Mouse (Mus musculus) NIH3T3 (cell line): Measurements from ENCODE around the gene Slain1.
"Not testable (repeated sequence)": the region's sequence is repeated elsewhere in the genome, so short reads cannot be mapped to it uniquely, and the experiment has no call there.

Experiments
- DNase-seq: peaks from one replicate; pipeline ENCODE4 v3.0.0-alpha.2; 2012; ENCODE audit warnings: low read depth

Gene Slain1

DNA sequence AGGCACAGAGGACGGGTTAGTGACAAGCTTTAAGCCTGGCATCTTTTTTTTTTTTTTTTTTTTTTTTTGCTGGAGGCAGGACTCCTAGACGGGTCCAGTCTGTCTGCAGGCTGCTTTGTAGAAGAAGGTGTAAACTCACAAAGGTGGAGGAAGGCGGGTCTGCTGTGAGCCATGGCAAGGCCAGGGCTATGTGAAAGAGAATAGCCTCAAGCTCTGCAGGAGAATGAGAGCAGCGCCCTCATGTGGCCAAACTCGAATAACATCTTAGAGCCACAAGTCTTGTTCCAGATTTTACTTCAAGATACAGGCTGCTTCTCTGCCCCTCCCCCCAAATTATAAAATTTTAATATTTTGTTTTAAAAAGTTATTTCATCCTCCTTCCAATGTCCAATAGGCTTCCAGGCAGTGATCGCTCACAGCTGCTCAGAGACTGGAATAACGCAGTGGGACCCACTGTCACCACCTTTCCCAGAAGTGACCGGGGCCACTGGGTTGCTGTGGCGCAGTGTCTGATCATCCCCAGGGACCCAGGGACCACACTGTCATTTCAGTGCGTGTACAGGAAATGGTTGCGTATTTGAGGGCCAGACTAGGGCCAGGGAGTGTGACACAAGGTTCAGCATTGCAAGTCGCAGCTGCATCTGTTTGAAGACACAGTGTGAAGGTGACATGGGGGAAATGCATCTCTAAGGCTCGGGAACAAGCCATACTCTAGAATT lies 70.8 kb downstream of the Slain1 start:
- peak; percentile 45 for DNase-seq

DNA sequence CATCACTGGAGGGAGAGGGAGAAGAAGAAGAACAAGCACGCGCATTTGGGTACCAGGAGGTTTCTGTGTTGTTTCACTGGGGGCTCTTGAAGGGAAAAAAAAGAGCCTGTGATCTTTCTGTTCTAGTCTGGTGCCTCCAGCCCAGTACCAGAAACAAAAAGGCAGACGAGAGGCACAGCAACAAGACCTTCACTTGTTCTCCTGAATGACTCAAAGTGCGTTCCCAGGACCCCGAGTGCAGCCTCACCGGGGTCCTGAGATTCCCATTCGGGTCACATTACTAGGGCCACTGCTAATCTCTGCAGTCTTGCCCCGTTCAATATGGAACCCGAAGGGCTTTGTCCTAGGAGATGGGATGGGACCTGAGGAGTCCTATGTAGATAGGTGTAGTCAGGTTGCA lies 73.3 kb downstream of the Slain1 start:
- DNase-seq: no peak

DNA sequence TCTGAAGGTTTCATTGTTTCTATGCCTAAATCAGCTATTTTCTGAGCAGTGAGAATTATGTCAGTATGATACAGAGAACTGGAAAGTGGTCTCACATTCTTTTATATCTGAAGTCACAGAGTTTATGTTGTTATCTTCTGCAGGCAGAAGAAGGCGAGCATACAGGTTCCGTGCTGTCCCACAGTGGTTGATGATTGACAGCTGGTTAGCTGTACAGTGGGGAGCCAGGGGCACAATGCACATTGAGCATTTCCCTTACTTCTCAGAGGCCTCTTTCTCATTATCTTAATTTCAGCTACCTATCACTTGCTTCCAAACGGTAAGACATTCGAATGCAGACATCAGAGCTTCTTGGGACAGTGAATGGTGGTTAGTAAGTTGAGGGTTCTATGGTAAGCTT lies 73.8 kb downstream of the Slain1 start:
- no peak for DNase-seq

DNA sequence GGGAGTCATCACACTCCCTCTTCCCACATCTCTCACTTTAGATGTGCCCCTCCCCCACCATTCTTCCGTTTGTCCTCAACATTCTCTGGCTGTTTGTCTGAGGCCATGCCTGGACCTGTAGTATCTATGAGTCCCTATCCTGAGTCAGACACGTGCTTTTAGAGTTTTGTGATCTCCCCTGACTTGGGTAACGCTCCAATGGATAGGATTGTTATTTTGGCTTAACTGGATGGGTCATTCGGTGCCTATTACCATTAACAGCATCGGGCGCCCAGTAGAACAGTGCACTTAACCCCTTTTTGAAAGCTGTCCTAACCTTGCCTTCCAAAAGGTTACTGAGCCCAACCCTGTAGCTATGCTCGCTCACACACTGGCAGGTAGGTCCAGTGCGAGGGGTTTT lies 78.5 kb downstream of the Slain1 start:
- no peak for DNase-seq

DNA sequence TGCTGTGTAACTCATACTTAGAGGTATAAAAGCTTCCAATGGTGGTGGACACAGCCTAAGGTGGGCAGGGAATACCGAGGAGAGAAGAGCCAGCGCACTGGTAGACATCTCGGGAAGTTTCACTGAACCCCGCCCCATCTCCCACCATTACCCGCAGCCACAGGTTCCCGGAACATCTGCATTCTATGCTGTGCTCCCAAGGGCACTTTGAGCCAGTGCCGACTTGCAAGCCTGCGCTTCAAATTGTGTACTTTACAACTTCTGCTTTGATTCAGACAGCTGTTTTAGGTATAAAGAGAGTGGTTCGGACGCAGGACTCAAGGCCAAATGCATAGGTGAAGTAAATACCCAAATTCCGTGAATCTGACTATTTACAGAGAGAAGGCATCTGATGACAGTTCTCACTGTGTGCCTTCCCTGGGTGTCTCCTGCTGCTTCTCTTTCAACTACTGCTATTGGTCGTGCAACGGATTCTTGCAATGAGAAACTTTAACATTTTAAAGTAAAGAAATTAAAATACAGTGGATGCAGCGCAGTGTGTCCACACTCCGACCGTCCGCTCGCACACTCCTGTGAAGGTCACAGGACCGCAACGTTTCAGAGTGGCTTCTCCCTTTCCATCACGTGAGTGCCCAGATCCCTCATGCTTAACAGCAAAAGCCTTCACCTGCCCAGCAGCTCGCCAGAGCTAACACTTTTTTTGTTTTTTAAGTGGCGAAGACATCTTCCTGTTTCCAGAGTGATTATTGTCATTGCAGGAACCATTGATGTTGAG lies 79.1 kb downstream of the Slain1 start:
- no peak for DNase-seq

DNA sequence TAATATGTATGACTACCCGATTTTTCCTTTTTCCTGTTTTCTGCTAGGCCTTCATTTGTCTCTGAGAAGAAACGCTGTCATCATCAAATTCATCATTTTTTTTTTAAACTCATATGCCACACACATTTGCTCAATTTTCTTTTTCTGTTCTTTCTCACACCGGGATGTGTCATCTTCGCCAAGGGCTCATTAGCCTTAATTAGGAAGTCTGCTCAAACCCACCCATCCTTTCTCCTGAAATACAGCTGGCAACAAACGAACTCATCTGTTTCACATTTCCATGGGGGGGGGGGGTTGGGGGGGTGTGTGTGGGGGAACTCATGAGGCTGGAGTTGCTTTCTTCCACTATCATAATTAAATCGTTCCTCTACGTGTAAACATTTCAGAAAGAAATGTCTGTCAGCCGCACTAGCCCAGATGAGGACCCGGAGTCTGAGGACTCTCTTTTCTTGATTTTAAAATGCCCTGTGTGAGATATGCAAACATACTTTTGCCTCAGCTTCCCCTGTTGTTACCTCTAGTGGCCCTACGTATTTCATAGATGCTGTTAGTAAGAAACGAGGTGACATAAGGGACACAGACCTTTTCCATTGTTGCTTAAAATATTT lies 79.8 kb downstream of the Slain1 start:
- DNase-seq: no peak

DNA sequence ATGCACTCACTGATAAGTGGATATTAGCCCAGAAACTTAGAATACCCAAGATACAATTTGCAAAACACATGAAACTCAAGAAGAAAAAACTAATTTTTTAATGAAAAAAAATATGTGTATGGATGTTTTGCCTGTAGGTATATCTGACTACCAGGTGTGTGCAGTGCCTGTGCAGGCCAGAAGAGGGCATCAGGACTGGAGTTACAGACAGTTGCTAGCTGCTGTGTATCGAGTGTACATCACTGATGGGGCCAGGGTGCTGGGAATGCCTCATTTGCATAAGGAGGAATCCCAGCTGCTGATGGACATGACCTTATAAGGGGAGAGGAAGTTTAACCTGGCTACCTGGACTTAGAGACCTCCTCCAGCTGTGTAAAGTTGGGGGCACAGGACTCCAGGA lies 82.6 kb downstream of the Slain1 start:
- DNase-seq: no peak

DNA sequence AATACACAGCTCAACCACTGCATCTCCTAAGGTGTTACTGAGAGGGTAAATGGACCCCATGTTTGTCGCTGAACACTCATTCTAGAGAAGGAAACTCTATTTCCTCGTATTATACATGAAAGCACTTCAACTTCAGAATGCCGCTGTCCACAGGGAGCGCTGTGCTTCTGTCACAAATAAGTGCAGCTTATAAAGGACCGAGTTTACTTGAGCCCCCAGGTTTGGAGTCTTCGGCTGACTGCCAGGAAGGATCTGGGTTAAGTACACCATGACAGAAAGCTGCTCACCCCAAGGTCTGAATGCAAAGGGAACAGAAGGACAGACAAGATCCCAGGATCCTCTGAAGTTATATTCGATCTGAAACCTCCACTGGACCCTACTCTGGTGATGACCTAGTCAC lies 91.2 kb downstream of the Slain1 start:
- DNase-seq: no peak

DNA sequence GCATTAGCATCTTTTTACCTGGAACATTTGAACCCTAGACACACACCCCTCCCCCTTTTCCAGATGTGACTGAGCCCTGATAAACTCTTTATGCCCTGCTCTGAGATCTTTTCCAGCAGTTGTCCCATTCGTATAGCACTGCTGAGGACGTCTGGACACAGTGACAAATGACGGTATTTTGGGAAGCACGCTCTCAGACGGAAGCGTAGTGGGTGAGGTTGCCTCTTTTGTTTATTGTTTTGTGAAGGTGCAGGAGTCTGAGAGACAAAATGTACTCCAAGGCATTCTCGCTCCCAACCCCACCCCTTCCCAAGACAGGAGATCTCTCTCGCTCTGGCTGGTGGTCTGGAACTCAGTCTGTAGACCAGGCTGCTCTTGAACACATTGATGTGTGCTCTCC lies 92.1 kb downstream of the Slain1 start:
- no peak for DNase-seq

DNA sequence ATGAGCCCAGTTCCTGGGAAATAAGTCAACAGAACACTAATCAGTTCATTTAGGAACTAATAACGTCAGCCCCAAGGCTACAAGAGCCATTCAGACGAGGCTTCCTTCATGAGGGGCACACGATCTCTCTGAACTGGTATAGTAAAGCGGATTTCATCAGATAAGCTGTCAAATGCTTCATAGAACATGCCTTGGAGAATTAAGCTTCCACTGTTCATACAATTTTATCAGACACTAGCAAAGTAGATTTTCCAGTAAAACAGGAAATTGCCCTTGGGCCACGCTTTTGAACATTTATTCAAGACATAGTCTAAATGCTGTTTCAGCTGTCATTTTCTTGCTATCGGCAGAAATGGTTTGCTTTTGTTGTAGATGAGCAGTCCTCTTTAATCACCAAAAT lies 97.3 kb downstream of the Slain1 start:
- DNase-seq: no peak

DNA sequence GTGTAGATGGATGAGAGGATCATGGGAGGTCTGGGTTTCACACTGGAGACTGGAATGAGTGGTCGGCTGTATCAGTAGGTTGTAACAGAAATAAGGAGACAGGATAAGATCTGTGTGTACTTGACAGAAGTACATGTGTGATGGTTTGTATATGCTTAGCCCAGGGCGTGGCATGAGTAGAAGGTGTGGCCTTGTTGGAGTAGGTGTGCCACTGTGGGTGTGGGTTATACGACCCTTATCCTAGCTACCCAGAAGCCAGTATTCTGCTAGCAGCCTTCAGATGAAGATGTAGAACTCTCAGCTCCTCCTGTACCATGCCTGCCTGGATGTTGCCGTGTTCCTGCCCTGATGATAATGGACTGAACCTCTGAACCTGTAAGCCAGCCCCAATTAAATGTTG lies 100.6 kb downstream of the Slain1 start:
- DNase-seq: not testable (repeated sequence)

DNA sequence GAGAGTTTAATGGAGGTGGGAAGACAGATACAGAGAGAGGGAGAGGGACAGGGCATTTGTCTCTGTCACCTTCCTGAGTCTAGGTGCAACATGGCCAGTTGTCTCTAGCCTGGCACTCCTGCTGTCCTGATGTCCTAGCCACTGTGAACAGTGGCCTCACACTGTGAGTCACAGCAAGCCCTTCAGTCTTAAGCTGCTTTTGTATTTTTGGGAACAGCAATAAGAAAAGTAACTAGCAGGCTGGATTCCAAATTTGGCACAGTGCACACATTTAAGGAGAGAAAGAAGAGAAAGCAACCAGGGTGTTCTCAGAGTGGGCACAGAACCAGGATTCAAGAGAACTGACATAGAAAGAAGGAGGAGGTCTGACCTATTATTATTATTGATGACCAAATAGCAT lies 101.4 kb downstream of the Slain1 start:
- no peak for DNase-seq

DNA sequence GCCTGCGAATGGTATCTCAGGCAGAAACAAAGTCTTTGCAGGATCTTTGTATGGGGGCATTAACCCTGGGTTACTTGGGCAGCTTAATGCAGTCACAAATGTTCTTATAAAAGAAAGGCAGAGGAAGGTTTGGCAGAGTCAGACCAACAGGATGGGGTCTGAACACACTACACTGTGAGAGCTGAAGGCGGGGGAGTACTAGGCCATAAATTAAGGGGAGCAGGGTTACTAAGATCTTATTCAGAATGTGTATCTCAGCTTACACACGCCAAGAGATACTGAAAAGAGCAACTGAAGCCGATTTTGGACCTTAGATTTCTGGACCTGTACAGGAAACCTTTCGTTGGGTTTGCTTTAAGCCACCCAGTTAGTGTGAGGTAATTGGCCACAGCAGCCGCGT lies 102.7 kb downstream of the Slain1 start:
- no peak for DNase-seq

DNA sequence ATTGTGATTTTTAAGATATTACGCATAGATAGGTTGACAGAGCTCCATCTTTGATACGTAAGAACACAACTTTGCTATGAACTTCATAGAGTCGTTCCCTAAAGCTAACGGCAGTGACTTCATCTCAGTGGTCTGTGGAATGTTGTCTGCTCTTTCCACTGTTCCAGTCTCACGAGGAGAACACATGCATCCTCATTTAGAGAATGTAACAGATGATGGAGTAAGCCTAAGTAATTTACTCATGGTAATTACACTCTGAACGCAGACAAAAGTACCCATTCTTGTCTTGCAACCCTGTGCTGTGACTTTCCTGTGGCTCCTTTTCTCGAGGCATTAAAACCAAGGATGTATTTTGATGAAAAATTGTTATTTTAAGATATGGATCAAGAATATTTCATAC lies 104.0 kb downstream of the Slain1 start:
- DNase-seq: no peak

DNA sequence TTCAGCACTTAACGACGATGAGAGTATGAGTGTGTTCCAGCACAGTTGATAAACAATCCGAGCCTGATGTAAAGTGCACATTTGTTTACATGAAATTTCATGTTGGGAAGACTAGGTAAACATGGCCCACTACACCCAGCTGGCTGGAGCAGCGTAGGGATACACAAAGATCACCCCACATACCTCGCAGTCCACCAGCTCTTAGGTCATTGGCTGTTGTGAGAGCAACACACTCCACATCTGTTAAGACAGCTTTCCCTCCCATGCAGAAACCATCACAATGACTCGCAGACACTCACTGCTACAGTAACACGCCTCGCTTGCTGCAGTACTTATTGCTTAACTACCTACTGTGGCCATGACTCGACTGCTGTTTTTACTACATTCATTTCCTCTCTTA lies 104.4 kb downstream of the Slain1 start:
- no peak for DNase-seq
